Mouse (Mus musculus) adrenal gland, adult 8-10 months (tissue): ENCODE results near the gene Nup37. TPM values are rescaled to one million over a fixed set of nuclear protein-coding genes. Genes with fewer than 3 reads are reported as not detected.

Source experiments
- DNase-seq: peaks from one replicate; pipeline ENCODE4 v3.0.0; 2022
- total RNA-seq, 4 experiments: library from RNA; stranded (reverse); gene quantifications; 2 replicates each; pipeline ENCODE4 v1.2.4; 2022

Nup37 gene
- 10 to 100 TPM; 10.3 to 13.7 (median 10.7) TPM for total RNA-seq

GRCm38 (mm10) chr10:88146707-88147477 lies at the start of gene Nup37, which contains the start of gene Parpbp:
Gene Nup37, plus strand, starts transcription at chr10:88146992.
Gene Parpbp, minus strand, starts transcription at chr10:88146941.
- peak; percentile 78 for DNase-seq

DNA sequence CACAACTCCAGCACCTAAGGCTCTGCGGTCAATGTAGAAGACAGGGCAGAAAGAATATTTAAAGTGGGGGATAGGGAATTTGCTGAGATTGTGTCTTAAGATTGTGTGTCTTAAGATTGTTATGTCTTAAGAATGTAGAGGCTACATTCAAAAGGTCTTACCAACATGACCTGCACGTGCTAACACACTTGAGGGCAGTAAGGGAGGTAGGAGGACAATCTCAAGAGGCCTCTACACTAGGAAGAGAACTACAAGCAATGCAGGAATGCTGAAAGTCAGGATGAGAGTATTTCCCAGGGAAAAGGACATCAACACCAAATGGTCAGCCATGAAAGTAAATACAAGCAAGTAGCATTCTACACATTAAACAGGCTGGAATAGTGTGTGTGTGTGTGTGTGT lies 40.6 kb upstream of the Nup37 start:
- DNase-seq, result no peak

GRCm38 (mm10) chr10:88113290-88113689 lies 33.5 kb upstream of the Nup37 start:
- DNase-seq, result no peak

GRCm38 (mm10) chr10:88119721-88120120 lies 27.1 kb upstream of the Nup37 start:
- no peak for DNase-seq

- DNase-seq, result no peak
Measured at GRCm38 (mm10) chr10:88135630-88136029, 11.2 kb upstream of the Nup37 start.

DNA sequence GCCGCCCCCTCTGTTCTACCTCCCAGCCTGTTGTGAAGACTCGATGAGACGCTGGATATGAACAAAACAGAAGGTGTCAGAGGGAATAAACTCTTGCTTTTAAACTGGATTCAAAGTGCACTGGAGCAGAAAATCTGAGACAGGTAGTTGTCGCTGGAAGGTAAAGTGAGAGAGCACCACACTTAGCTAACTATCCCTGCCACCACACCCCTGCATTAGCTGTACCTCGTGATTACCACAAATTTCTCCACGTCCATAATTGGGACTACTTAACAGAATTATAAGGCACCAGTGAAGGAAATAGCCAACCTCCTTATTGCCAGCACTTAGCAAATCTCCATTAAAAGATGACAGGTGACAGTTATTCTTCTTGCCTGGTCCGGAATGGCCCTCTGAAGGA lies 605 bp upstream of the Nup37 start:
- no peak for DNase-seq

DNA sequence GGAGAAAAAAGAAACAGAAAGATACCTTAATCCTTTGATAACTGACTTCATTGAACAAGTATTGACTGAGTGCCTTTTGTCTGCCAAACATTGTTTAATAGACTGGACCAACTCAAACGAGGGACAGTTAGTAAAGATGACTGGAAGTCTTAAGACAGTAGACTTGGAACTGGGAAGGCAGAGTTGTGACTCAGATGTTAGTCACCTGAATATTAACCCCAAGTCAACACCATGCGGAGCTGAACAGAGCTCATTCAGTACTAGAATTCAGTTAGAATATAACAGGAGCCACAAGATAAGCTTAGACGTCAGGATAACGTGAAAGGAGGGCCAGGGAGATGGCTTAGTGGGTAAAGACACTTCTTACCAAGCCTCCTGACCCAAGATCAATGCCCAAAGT lies 3.6 kb downstream of the Nup37 start:
- DNase-seq, result no peak

DNA sequence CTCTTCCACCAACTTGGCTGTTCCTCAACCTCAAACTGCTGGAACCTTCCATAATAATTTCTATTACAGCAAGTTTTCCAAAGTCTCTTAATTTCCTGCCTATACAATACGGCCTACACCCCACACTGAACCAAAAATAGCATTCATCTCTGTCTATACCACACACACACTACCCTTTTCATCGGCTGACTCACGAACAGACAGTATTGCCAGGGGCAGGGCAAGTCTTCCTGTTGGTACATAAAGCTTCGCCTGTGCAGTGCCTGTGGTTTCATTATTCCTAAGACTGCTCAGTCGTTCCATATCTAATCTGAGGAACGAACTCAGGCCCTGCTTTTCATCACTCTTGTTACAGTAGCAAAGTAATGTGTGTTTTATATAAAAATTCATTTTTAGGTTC lies 4.9 kb downstream of the Nup37 start:
- no peak for DNase-seq

DNA sequence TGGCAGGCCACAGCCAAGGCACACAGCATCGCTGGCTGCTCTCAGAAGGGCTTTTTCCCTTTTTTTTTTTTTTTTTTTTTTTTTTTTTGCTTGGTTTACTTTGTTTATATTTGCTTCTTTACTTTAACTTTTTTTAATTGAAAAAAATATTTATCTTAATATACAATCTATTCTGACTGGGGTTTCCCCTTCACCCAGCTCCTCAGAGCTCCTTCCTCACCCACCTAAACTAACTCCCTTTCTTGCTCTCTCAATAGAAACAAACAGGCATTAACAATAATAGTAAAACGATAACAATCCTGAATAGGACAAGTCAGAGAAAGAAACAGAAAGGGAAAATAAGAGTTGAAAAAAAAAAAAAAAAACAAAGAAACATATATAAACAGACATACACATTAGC lies 15.3 kb downstream of the Nup37 start:
- DNase-seq, result no peak

DNA sequence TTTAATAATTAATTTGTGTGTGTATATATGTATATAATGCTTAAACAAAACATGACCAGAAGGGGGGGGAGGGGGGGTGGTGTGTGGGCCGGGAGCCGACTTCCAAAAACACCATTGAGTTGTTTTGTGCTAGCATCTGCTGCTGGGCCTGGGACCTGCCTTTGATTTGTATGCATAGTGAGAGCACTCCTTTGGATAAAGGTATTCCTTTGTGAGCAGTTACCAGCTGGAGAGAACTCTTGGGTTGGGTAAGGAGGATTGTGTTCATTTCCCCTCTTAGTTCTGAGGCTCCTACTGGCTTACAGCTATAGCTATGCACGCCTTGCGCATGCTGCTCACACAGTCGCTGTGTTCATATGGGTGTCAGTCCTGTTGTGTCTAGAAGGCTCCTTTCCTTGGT lies 15.9 kb downstream of the Nup37 start:
- DNase-seq, result no peak

GRCm38 (mm10) chr10:88166158-88166557 lies 19.4 kb downstream of the Nup37 start:
- no peak for DNase-seq

- no peak for DNase-seq
Measured at GRCm38 (mm10) chr10:88167438-88168077, 20.8 kb downstream of the Nup37 start.

DNA sequence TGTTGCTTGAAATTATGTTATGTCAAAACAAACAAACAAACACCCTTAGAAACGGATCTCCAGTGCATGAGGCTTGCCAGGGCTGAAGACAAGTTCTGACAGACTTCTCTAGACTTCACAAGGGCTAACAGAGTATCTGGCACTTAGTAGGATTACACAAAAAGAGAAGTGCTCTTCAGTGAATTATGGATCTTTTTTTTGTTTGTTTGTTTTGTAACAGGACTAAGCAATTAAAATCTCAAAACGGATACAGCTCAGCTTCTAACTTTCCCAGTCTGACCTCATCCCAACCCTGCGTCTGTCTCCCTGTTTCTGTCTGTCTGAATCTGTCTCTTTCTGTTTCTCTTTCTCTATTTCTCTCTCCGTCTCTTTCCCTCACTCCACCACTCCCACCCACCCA lies 53.7 kb downstream of the Nup37 start:
- no peak for DNase-seq

- DNase-seq, result peak; percentile 90
Measured at GRCm38 (mm10) chr10:88200951-88201638, 54.3 kb downstream of the Nup37 start, which contains the start of gene Washc3. Gene Washc3, plus strand, starts transcription at chr10:88201093.

GRCm38 (mm10) chr10:88201650-88202049 lies 54.9 kb downstream of the Nup37 start:
- DNase-seq, result no peak

DNA sequence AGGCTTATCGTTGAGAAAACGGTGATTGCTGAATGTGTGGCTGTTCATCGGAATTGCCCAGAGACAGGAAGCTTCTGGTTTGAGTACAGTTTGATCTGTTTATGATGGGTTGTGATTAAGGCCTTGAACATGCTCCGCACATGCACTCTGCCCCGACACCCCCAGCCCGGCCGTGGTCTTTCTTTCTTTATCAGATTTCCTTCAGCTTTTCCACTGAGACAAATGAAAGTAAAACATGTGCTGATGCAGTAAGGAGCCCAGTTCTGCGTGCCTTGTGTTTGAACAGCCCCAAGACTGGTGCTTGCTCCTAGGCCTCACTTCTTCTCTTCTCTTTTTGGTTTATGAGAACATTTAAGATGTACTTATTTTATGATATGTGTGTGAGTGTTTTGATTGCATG lies 55.8 kb downstream of the Nup37 start:
- no peak for DNase-seq

- no peak for DNase-seq
Measured at GRCm38 (mm10) chr10:88203236-88203635, 56.4 kb downstream of the Nup37 start.

DNA sequence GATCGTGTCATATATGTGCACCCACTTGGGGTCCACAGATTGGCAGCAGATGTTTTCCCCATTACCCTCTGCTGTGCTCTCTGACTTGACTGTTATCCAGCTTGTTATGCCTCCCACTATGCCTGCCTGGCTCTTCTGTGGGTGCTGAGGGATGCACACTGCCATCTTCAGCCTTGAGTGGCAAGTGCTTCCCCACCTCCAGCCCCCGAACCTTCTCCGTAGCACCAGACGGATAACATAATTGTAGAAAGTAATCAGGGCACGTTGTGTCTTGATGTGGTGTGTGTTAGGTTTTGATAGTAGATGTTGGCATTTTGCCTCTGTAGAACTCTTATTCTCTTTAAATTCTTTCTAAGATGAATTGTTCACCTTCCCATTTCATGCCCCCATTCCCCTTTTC lies 65.9 kb downstream of the Nup37 start:
- DNase-seq, result no peak

DNA sequence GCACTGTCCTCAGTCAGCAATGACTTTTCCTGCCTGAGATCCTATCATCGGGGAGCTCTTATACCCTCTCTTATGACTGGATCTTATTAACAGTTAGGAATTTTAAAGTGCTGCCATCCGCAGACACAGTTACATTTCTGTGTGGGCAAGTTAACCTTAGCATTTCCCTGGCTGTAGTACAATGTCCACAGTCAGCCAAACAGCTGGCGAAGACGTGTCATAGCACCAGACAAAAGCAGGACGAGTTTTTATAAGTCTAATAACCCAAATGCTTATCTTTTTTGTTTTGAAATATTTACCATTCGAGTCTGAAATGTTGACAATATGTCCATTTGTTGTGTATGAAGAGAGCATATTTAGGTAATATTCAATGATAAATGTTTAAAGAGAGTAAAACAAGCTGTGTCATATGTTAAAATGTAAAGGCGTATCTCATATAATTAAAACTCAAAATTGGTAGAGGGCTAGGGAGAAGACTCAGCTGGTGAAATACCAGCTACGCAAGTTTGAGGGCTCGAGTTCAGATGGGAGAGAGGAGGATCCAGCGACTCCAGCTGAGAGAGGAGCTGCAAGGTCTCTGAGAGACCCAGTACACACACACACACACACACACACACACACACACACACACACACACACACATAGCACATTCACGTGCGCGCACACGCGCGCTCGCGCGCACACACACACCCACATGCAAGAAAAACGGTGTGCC lies 68.2 kb downstream of the Nup37 start:
- no peak for DNase-seq

- DNase-seq, result no peak
Measured at GRCm38 (mm10) chr10:88218161-88218560, 71.4 kb downstream of the Nup37 start.

DNA sequence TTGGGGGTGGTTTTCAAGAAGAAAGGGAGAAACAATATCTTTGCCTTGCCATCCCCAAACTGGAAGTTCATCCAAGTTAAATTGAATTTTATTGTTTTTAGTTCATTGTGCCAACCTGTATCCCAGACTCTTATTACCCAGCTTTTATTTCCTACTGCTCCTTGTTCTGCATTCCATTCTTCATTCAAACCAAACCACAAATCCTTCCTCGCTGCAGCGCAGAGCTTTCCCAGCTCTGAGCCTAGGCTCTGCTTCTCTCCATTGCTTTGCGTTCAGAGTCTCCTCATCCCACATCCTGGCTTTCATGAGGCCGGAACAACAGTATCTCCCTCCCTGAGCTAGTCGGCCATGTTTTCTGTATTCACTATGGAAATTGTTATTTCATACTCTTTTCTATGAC lies 74.9 kb downstream of the Nup37 start:
- no peak for DNase-seq

DNA sequence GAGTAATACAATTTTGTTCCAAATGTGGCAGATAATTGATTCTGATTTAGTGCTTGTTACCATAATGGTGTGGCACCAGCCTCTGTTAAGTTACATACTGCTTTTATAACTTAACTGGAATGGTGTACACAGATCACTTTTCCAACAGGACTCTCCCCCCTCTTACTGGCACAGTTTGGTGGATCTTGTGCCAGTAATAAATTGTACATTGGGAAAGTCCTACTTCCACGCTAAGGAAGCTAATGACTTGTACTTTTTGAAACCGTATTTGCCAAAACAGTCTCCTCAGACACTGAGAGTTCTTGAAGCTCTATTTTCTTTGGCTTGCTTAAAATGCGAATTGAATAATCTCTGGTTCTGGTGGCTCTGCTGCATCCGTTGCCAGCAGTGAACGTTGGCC lies 78.6 kb downstream of the Nup37 start:
- DNase-seq, result no peak

- no peak for DNase-seq
Measured at GRCm38 (mm10) chr10:88227962-88228361, 81.2 kb downstream of the Nup37 start.
